Mouse (Mus musculus): ENCODE measurements around the gene Gjc3. TPM values are rescaled to one million over a fixed set of nuclear protein-coding genes. Genes with fewer than 3 reads are reported as not detected.

Gene Gjc3
- 0.21 and 0.27 TPM in 2 replicates for polyA plus RNA-seq (2015; fragmentation: Nextera tagmentation; extraction: Ambion mirVana)

DNA sequence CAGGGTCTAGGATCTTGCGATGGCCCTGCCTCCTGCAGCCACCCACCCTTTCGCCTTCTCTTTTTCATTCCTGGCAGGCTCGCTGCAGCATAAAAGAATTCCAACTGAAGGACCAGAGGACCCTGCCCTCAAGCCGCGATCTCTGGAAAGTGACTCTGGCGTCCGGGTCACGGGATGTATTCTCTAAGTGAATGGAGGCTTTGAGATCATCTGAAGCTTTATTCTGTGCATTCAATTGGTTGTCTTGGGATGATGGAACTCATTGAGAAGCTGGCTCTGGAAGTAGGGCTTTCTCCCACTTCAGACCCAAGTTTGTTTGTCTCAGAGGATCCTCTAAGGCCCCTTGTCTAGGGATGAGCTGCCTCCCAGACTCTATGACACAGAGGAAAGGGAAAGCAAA lies at the start of gene Gjc3:
Gene Gjc3, minus strand, starts transcription at position 154 of the 400 bp plus-strand sequence.
- no peaks in the 10 kb centered on the region for H3K27me3 ChIP-seq
- no peak within 1 kb of the TSS for H3K9ac ChIP-seq
- ATAC-seq (ENCODE audit: low read depth), result no peak
- H3K4me1 ChIP-seq (replicated peaks), result no peaks in the 10 kb centered on the region
- no peak within 1 kb of the TSS for H3K27ac ChIP-seq (replicated peaks)
- H3K4me2 ChIP-seq, result no peak within 1 kb of the TSS
- WGBS, result 64% methylated on average over 8 of the region's 8 CpGs
- H3K9me3 ChIP-seq, result no peaks in the 10 kb centered on the region
- H3K36me3 ChIP-seq, result no peaks in the 10 kb centered on the region
- no peak within 1 kb of the TSS for H3K4me3 ChIP-seq

- WGBS, result 94% methylated on average over 5 of the region's 5 CpGs
- no peaks in the 10 kb centered on the region for H3K9me3 ChIP-seq
- ATAC-seq (ENCODE audit: low read depth), result no peak
- no peaks in the 10 kb centered on the region for H3K27me3 ChIP-seq
- no peak overlapping the region for H3K4me3 ChIP-seq
- H3K4me2 ChIP-seq, result no peak overlapping the region
- no peaks in the 10 kb centered on the region for H3K4me1 ChIP-seq (replicated peaks)
- H3K36me3 ChIP-seq, result no peaks in the 10 kb centered on the region
- H3K27ac ChIP-seq (replicated peaks), result no peak overlapping the region
- no peak overlapping the region for H3K9ac ChIP-seq
These were observed 49.5 kb upstream of the Gjc3 start for GRCm38 (mm10) chr5:138012382-138012781.

DNA sequence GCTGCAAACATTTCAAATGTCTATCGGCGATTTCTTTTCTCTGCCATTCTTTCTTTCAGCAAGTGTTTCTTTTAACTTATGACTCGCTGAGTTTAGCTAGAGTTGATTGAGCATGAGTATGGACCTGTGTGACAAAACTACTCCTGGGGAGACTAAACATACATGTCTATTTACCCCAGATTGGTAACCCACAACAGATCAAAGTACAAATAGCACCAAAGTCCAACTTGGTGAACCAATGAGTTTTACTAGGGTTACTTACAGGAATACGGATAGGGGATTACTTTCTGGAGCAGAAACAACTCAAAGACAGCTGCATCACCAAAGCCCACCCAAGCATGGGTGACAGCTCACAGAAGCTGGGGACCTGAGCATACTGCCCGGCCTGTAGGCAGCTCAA lies 46.5 kb upstream of the Gjc3 start:
- no peak overlapping the region for H3K4me3 ChIP-seq
- no peak overlapping the region for H3K4me2 ChIP-seq
- no peaks in the 10 kb centered on the region for H3K9me3 ChIP-seq
- 91% methylated on average over 5 of the region's 5 CpGs for WGBS
- H3K4me1 ChIP-seq (replicated peaks), result no peaks in the 10 kb centered on the region
- H3K36me3 ChIP-seq, result no peaks in the 10 kb centered on the region
- no peak overlapping the region for H3K27ac ChIP-seq (replicated peaks)
- H3K27me3 ChIP-seq, result no peaks in the 10 kb centered on the region
- no peak overlapping the region for H3K9ac ChIP-seq
- ATAC-seq (ENCODE audit: low read depth), result no peak

GRCm38 (mm10) chr5:137986351-137986750 lies 23.5 kb upstream of the Gjc3 start:
- WGBS, result 86% methylated on average over 1 of the region's 1 CpGs
- no peak overlapping the region for H3K4me2 ChIP-seq

DNA sequence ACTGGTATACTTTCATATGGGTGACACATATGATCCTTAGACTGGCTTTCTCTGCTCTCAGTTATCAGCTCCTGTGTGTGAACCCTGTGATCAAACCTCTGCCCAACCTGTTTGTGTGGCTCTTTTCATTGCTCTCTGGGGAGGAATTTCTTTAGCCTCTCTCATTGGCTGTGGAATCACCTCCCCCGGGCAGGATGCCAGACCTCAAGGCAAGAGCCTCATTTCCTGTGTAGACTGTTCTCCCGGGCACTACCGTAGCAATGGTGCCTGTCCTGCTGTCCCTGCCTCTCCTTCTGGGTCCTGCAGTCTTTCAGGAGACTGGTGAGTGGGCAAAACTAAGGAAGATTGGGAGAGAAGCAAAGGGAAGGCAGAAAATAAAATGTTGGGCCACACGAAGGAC lies 18.4 kb upstream of the Gjc3 start, which contains the start of gene Azgp1:
Gene Azgp1, plus strand, starts transcription at position 221 of the 400 bp plus-strand sequence.
- 82% methylated on average over 4 of the region's 4 CpGs for WGBS
- no peak within 1 kb of the TSS for H3K4me3 ChIP-seq
- no peaks in the 10 kb centered on the region for H3K4me1 ChIP-seq (replicated peaks)
- no peaks in the 10 kb centered on the region for H3K9me3 ChIP-seq
- H3K4me2 ChIP-seq, result no peak within 1 kb of the TSS
- no peak within 1 kb of the TSS for H3K27ac ChIP-seq (replicated peaks)
- no peaks in the 10 kb centered on the region for H3K27me3 ChIP-seq
- ATAC-seq (ENCODE audit: low read depth), result no peak
- H3K9ac ChIP-seq, result no peak within 1 kb of the TSS
- no peaks in the 10 kb centered on the region for H3K36me3 ChIP-seq

More at GRCm38 (mm10) chr5:137986351-137986750, 23.5 kb upstream of the Gjc3 start:
- ATAC-seq (ENCODE audit: low read depth), result no peak
- Histone ChIP-seq H3K9ac (no peak overlapping the region), H3K36me3 (no peaks in the 10 kb centered on the region), H3K27ac (replicated peaks) (no peak overlapping the region), H3K27me3 (no peaks in the 10 kb centered on the region), H3K4me3 (no peak overlapping the region), H3K9me3 (no peaks in the 10 kb centered on the region; the same call in 1 of the 2 replicates), H3K4me1 (replicated peaks) (no peaks in the 10 kb centered on the region)

DNA sequence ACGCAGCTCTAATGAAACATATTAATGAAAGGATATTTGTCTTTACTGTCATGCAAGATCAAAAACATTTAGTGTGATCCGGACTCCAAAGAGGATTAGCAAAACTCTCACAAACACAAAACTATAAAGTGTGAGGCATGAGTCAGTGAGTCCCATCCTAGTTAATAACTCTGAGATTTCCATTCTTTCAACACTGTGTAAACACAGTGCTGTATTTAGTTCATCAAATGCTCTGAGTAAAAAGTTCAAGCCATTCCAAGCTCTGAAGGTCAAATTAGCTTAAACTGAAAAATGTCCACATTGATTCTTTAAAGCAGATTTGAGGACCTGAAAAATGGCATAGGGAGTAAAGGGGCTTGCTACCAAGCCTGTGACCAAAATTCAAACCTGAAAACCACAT lies 16.2 kb upstream of the Gjc3 start:
- ATAC-seq (ENCODE audit: low read depth), result no peak
- Histone ChIP-seq H3K36me3 (no peaks in the 10 kb centered on the region), H3K9me3 (no peaks in the 10 kb centered on the region), H3K27me3 (no peaks in the 10 kb centered on the region), H3K27ac (replicated peaks) (no peak overlapping the region), H3K4me2 (no peak overlapping the region), H3K4me3 (no peak overlapping the region), H3K4me1 (replicated peaks) (no peaks in the 10 kb centered on the region), H3K9ac (no peak overlapping the region)
- WGBS, result 90% methylated on average over 2 of the region's 2 CpGs

DNA sequence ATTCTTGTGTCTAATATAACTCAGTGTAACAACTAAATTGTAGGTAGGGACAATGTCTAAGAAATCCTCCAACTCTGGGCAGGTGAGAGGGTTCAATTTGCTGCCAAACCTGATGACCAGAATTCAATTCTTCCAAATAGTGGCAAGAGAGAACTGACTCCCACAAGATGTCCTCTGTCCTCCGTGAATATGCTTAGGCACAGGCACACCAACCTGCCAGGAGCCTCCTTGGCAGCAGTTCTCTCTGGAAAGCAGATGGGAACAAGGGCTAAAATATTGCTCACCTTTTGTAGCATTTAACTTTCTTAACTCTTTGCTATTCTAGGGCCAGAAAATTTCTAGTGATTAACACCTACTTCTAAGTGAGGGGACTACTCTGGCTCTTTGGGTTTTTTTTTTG lies 14.4 kb upstream of the Gjc3 start:
- Histone ChIP-seq H3K36me3 (no peaks in the 10 kb centered on the region), H3K4me1 (replicated peaks) (no peaks in the 10 kb centered on the region), H3K4me2 (no peak overlapping the region), H3K9me3 (no peaks in the 10 kb centered on the region), H3K27me3 (no peaks in the 10 kb centered on the region), H3K4me3 (no peak overlapping the region), H3K27ac (replicated peaks) (no peak overlapping the region), H3K9ac (no peak overlapping the region)
- 60% methylated on average over 1 of the region's 1 CpGs for WGBS
- no peak for ATAC-seq (ENCODE audit: low read depth)

GRCm38 (mm10) chr5:137975434-137975833 lies 12.5 kb upstream of the Gjc3 start:
- Histone ChIP-seq H3K4me1 (replicated peaks) (no peaks in the 10 kb centered on the region), H3K4me2 (no peak overlapping the region), H3K4me3 (no peak overlapping the region), H3K27ac (replicated peaks) (no peak overlapping the region), H3K9me3 (no peaks in the 10 kb centered on the region), H3K36me3 (no peaks in the 10 kb centered on the region), H3K27me3 (no peaks in the 10 kb centered on the region), H3K9ac (no peak overlapping the region)
- ATAC-seq (ENCODE audit: low read depth), result no peak
- 36% methylated on average over 1 of the region's 1 CpGs for WGBS

DNA sequence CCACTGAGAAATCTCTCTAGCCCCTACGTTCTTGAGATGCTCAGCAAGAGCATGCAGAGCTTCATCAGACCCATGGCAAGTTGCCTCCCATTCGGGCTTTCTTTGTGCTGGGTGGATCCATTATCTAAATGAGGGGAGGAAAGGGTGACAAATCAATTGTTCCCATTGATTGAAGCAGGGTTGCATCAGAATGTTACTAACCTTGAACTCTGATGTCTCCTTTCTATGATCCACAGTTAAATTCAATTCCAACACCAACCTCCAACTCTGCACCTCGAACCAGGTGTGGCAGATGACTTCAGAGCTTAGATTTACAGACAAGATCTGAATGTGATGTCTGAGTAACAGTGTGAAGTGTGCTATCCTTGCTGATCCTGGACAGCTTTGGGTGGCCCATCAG lies 11.8 kb upstream of the Gjc3 start:
- H3K9me3 ChIP-seq, result no peaks in the 10 kb centered on the region
- no peak overlapping the region for H3K4me3 ChIP-seq
- 64% methylated on average over 3 of the region's 3 CpGs for WGBS
- no peaks in the 10 kb centered on the region for H3K4me1 ChIP-seq (replicated peaks)
- no peak overlapping the region for H3K9ac ChIP-seq
- H3K27ac ChIP-seq (replicated peaks), result no peak overlapping the region
- no peaks in the 10 kb centered on the region for H3K36me3 ChIP-seq
- H3K27me3 ChIP-seq, result no peaks in the 10 kb centered on the region
- ATAC-seq (ENCODE audit: low read depth), result no peak
- H3K4me2 ChIP-seq, result no peak overlapping the region

GRCm38 (mm10) chr5:137973738-137974137 lies 10.8 kb upstream of the Gjc3 start:
- Histone ChIP-seq H3K4me2 (no peak overlapping the region), H3K4me3 (no peak overlapping the region), H3K9ac (no peak overlapping the region), H3K9me3 (no peaks in the 10 kb centered on the region), H3K27me3 (no peaks in the 10 kb centered on the region), H3K27ac (replicated peaks) (no peak overlapping the region), H3K36me3 (no peaks in the 10 kb centered on the region), H3K4me1 (replicated peaks) (no peaks in the 10 kb centered on the region)
- 62% methylated on average over 3 of the region's 3 CpGs for WGBS
- no peak for ATAC-seq (ENCODE audit: low read depth)

DNA sequence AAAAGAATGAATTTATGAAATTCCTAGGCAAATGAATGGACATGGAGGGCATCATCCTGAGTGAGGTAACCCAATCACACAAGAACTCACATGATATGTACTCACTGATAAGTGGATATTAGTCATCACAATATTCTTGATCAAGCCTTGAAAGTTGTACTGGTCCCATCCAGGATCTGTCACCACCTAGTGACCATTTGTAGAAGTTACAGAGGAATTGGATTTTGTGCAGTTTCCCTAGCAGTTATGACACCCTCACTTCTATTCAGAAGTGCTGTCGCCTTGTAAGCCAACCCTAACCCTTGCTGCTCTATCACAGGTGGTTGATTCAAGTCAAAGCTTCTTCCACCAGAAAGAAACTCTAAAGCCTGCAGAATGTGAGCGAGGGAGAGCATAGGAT lies 10.3 kb upstream of the Gjc3 start:
- no peak for ATAC-seq (ENCODE audit: low read depth)
- Histone ChIP-seq H3K27ac (replicated peaks) (no peak overlapping the region), H3K4me1 (replicated peaks) (no peaks in the 10 kb centered on the region), H3K27me3 (no peaks in the 10 kb centered on the region), H3K9ac (no peak overlapping the region), H3K9me3 (no peaks in the 10 kb centered on the region), H3K4me2 (no peak overlapping the region), H3K4me3 (no peak overlapping the region), H3K36me3 (no peaks in the 10 kb centered on the region)
- 71% methylated on average over 2 of the region's 2 CpGs for WGBS

GRCm38 (mm10) chr5:137966492-137966891 lies 3.6 kb upstream of the Gjc3 start:
- Histone ChIP-seq H3K4me2 (no peak overlapping the region), H3K4me3 (no peak overlapping the region), H3K9ac (no peak overlapping the region), H3K27ac (replicated peaks) (no peak overlapping the region), H3K4me1 (replicated peaks) (no peaks in the 10 kb centered on the region), H3K9me3 (no peaks in the 10 kb centered on the region), H3K36me3 (no peaks in the 10 kb centered on the region), H3K27me3 (no peaks in the 10 kb centered on the region)
- ATAC-seq (ENCODE audit: low read depth), result peak; percentile 63; the same call in 1 of the 2 replicates

DNA sequence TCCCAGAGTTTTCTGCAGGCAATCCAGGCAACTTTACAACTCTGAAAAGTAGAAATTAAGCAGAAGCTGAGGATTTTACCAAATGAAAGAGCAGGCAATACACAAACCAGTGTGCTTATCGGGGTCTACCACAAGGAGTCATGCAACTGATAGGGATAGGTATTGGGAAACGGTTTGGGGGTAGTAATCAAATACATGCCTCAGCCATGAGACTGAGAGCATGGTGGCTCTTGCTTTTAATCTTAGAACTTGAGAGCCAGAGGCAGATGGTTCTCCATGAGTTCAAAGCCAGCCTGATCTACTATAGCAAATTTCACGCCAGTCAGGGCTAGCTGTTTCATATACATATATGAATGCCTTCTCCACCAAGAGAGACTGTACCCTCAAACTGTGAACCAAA lies 6.5 kb downstream of the Gjc3 start:
- Histone ChIP-seq H3K4me1 (replicated peaks) (no peaks in the 10 kb centered on the region), H3K9me3 (no peaks in the 10 kb centered on the region), H3K36me3 (no peaks in the 10 kb centered on the region), H3K4me3 (no peak overlapping the region), H3K4me2 (no peak overlapping the region), H3K9ac (no peak overlapping the region), H3K27ac (replicated peaks) (no peak overlapping the region), H3K27me3 (no peaks in the 10 kb centered on the region)
- WGBS, result 87% methylated on average over 3 of the region's 3 CpGs
- no peak for ATAC-seq (ENCODE audit: low read depth)
